Mouse (Mus musculus): Measurements from ENCODE around the gene Ralgps1.
"Not testable (repeated sequence)": the region's sequence is repeated elsewhere in the genome, so short reads cannot be mapped to it uniquely, and the experiment has no call there.

Gene Ralgps1

GRCm38 (mm10) chr2:33232782-33233570 is 138.3 kb downstream of the Ralgps1 start:
- DNase-seq = peak; percentile 30

- DNase-seq = no peak
These were observed 139.5 kb downstream of the Ralgps1 start for GRCm38 (mm10) chr2:33231788-33232187.

GRCm38 (mm10) chr2:33230701-33231100 is 140.6 kb downstream of the Ralgps1 start:
- no peak for DNase-seq

GRCm38 (mm10) chr2:33228551-33228950 is 142.7 kb downstream of the Ralgps1 start:
- peak; percentile 56 for DNase-seq

- no peak for DNase-seq
These were observed 143.2 kb downstream of the Ralgps1 start for GRCm38 (mm10) chr2:33228077-33228476.

GRCm38 (mm10) chr2:33225921-33226320 is 145.4 kb downstream of the Ralgps1 start:
- DNase-seq = no peak

- peak; percentile 35 for DNase-seq
These were observed 147.5 kb downstream of the Ralgps1 start for GRCm38 (mm10) chr2:33223656-33224358.

GRCm38 (mm10) chr2:33222480-33222879 is 148.8 kb downstream of the Ralgps1 start:
- DNase-seq = peak; percentile 33

- no peak for DNase-seq
These were observed 149.9 kb downstream of the Ralgps1 start for GRCm38 (mm10) chr2:33221339-33221900.

- peak; percentile 67 for DNase-seq
These were observed 150.5 kb downstream of the Ralgps1 start for GRCm38 (mm10) chr2:33220674-33221338.

GRCm38 (mm10) chr2:33220246-33220645 is 151.0 kb downstream of the Ralgps1 start:
- peak; percentile 33 for DNase-seq

GRCm38 (mm10) chr2:33219637-33220036 is 151.6 kb downstream of the Ralgps1 start:
- no peak for DNase-seq

- peak; percentile 67 for DNase-seq
These were observed 152.2 kb downstream of the Ralgps1 start for GRCm38 (mm10) chr2:33218903-33219625.

- no peak for DNase-seq
These were observed 153.9 kb downstream of the Ralgps1 start for GRCm38 (mm10) chr2:33217425-33217794.

GRCm38 (mm10) chr2:33216645-33217424 is 154.5 kb downstream of the Ralgps1 start:
- peak; percentile 45 for DNase-seq

GRCm38 (mm10) chr2:33215700-33216509 is 155.4 kb downstream of the Ralgps1 start, which contains the start of gene Angptl2:
TSS of gene Angptl2 (plus strand) at chr2:33216069.
- DNase-seq = peak; percentile 95

GRCm38 (mm10) chr2:33215177-33215699 is 156.0 kb downstream of the Ralgps1 start:
- peak; percentile 45 for DNase-seq

GRCm38 (mm10) chr2:33211263-33211662 is 160.0 kb downstream of the Ralgps1 start:
- not testable (repeated sequence) for DNase-seq

- DNase-seq = peak; percentile 73
These were observed 160.4 kb downstream of the Ralgps1 start for GRCm38 (mm10) chr2:33210841-33211240.

- no peak for DNase-seq
These were observed 163.2 kb downstream of the Ralgps1 start for GRCm38 (mm10) chr2:33208134-33208533.
